Mouse (Mus musculus) urinary bladder, postnatal 4 days (tissue): ENCODE data around the gene Scamp3.
"Not testable (repeated sequence)": the region's sequence is repeated elsewhere in the genome, so short reads cannot be mapped to it uniquely, and the experiment has no call there.

ENCODE experiments used
- DNase-seq, 2 experiments: peaks; one replicate each; pipeline ENCODE4 v3.0.0; 2021 to 2022; ENCODE audit warnings: low spot score in 2 of 2

The Scamp3 gene

GRCm38 (mm10) chr3:89177242-89178106 is at the start of gene Scamp3:
TSS of gene Scamp3 (plus strand) at chr3:89177473.
- peak; percentile 79 to 82 for DNase-seq

- DNase-seq, result no peak
Observed at GRCm38 (mm10) chr3:89129908-89130307, 47.4 kb upstream of the Scamp3 start.

DNA sequence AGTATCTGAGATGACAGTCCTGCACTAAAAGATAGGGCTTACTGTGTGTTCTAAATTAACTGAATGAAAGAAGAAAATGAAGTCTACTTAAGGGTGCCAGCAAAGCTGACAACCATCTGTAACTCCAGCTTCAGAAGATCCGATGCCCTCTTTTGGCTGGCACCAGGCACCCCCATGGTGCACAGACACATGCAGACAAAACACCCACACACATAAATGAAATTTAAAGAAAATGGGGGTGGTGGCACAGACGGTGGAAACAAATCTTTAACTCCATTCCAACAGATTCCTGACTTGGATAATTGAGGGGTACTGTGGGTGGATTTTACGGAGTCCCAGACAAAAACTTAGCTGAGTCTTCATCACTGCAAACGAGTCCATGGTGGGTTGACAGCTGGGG is 45.5 kb upstream of the Scamp3 start:
- no peak for DNase-seq

- peak in 1 of 2 experiments; percentile 63 for DNase-seq
Observed at GRCm38 (mm10) chr3:89132285-89133062, 44.8 kb upstream of the Scamp3 start.

GRCm38 (mm10) chr3:89133063-89133450 is 44.2 kb upstream of the Scamp3 start:
- no peak for DNase-seq

DNA sequence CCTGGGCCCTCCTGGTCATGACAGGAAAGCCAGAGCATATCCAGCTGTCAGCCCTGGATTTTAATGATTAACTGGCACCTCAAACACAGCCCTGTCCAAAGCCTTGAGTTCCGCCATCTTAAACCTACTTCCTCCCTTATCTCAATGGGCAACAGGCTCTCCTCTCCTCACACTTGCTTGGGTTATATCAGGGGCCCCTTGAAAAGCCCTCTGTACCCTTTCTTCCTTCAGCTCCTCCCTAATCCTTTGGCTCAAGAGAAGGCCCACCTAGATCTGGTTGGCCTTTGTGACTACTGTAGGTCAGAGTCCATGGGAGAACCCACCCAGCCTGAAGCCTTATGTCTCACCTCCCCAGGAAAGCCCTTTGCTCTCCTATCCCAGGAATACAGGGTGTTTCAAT is 43.5 kb upstream of the Scamp3 start:
- DNase-seq, result no peak

DNA sequence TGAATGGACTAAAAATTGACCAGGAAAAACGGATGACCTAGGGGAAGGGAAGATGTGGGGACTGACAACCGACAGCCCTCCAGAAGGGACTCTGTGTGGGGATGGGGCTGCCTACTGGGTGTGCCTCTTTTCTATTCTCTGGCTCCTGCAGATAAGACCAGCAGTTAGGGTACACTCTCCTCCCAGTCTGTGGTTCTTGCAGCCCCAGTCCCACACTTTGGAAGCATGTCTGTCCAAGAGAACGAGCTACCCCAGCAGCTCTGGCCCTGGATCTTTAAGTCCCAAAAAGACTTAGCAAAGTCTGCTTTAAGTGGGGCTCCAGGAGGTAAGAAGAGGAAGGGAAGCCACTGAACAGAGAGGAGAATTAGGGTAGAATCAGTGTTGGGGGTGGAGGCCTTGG is 41.3 kb upstream of the Scamp3 start, which contains the start of gene Pklr:
Pklr (plus strand) TSS at position 185 of the 400 bp plus-strand sequence.
- no peak for DNase-seq

DNA sequence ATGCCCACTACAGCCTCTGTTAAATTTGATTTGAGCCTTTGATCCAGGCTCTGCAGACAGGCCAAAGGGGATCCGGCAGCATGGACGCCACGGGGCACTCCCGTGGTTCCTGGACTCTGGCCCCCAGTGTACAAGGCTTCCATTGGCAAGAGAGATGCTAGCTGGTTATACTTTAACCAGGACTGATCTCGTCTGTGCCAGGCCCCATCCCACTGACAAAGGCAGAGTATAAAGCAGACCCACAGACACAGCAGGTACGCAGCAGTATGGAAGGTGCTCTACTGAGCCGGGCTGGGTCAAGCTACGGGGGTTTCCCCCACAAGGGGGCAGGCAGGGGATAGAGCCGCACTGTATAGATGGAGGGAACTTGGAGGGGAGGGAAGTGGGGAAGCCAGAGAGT is 40.9 kb upstream of the Scamp3 start:
- DNase-seq, result no peak

- no peak for DNase-seq
Observed at GRCm38 (mm10) chr3:89144821-89145220, 32.5 kb upstream of the Scamp3 start.

GRCm38 (mm10) chr3:89145566-89145965 is 31.7 kb upstream of the Scamp3 start:
- DNase-seq, result no peak

DNA sequence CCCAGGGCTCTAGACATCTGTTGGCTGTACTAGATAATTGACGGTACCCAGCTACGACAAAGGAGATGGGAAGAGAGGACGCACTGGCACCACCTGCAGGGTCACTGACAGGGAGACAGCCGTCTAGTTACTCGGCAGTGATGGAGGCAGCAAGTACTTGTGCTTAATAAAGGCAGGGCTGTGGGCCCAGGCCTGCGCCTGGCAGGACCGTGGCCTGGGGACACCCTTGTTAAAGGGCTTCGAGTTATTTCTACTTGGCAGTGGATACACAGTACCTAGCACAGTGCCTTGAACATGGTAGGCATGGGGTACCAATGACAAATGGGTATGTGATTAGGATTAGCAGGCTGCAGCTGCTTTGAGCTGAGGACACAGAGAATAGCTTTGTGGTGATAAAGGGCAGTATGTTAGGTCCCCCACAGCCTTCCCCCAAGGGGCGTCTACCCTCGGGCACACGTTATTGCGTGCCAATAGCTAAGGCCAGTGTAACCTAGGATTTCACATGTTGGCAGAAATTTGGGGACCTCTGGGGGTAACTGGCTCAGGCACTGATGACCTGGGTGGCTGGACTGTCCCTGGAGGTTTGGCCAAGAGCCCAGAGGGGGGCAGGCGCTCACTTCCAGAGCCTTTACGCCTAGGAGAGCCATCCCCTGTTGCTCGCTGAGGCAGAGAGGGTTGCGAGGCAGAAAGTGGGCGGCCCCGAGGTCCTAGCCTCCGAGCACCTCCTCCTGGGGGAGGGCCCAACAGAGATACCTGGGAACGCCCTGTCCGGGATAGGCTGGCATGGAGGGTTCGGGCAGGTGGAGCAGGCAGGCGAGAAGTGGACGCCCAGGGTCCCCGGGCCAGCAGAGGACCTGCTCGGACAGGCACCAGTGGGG is 29.9 kb upstream of the Scamp3 start:
- DNase-seq, result no peak

GRCm38 (mm10) chr3:89147979-89148311 is 29.3 kb upstream of the Scamp3 start:
- no peak for DNase-seq

- DNase-seq, result no peak
Observed at GRCm38 (mm10) chr3:89148567-89148966, 28.7 kb upstream of the Scamp3 start.

- DNase-seq, result no peak
Observed at GRCm38 (mm10) chr3:89152084-89152835, 25.0 kb upstream of the Scamp3 start.

DNA sequence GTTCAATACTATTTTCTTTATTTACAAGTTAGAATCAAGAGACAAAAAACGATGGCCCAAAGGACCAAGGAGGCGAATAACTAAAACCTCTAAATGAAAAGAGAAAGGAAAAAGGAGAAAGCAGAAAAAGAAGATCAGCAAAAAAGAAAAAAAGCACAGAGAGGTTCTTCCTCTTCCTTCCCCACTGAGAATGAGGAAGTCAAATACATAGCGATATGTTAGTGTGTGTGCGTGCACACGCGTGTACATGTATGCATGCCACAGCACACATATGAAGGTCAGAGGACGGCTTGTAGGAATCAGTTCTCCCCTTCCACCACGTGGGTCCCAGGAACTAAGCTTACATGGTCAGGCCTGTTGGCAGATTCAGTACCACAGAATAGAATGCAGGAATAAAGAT is 20.3 kb upstream of the Scamp3 start:
- no peak for DNase-seq

GRCm38 (mm10) chr3:89158651-89159050 is 18.6 kb upstream of the Scamp3 start:
- no peak for DNase-seq

GRCm38 (mm10) chr3:89159211-89159610 is 18.1 kb upstream of the Scamp3 start:
- DNase-seq, result peak in 1 of 2 experiments; percentile 80

DNA sequence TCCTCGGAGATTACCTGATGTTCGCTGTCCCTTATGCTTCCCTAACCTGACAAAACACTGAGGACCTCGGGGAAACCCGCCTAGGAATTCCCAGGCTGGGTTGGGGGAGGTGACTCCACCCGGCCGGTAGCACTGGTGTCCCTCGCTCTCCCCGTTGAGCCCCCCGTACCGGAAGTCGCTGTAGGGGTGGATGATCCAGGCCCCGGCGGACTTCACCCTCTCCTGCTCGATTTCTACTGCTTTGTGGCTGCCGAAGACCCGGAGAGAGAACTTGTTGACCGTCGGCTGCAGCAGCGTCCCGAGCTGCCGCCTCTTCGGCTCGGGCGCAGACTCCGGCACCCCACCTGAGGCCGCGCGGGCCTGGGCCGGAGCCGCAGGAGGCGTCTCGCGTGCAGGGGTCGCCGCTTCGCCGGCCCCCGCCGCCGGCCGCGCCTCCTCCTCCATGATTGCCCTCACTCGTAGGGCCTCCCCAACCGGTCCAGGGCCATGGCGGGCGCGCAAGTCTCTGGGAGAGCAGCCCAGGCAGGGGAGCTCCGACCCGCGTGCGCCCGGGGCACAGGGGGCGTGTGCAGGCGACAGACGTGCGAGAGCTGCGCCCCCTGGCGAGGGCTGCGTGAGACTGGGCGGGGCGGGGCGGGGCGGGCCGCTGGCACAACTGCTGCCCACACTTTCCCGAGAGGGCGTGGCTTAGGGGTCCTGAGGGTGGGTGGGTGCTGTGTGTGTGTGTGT is 17.5 kb upstream of the Scamp3 start, which contains the start of gene Hcn3:
Hcn3 (minus strand) TSS at position 581 of the 729 bp plus-strand sequence.
- peak in 1 of 2 experiments; percentile 43 for DNase-seq

- DNase-seq, result not testable (repeated sequence)
Observed at GRCm38 (mm10) chr3:89161207-89161606, 16.1 kb upstream of the Scamp3 start.

DNA sequence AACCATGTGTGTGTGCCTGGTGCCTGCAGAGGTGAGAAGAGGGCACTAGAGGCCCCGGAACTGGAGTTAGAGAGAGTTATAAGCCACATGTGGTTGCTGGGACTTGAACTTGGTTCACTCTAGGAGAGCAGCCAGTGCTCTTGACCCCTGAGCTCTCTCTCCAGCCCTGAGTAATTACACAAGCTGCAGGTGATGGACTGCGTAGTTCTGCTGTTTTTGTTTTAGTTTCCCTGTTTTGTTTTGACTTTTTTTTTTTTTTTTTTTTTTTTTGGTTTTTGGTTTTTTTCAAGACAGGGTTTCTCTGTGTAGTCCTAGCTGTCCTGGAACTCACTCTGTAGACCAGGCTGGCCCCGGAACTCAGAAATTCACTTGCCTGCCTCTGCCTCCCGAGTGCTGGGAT is 15.5 kb upstream of the Scamp3 start:
- no peak for DNase-seq
